Mouse (Mus musculus) neutrophil, adult 5-6 weeks (primary cell): ENCODE results near the gene Atp2b1. TPM values are rescaled to one million over a fixed set of nuclear protein-coding genes. Genes with fewer than 3 reads are reported as not detected.
"Not testable (repeated sequence)": the region's sequence is repeated elsewhere in the genome, so short reads cannot be mapped to it uniquely, and the experiment has no call there.

Experiments used
- ATAC-seq: fragments of 151-379, 151-347 bp; 2 replicates; pipeline ENCODE4 v1.8.0; 2017; ENCODE audit warnings: mild to moderate bottlenecking, moderate TSS enrichment; ENCODE audit not compliant: insufficient number of reproducible peaks, poor library complexity, low FRiP score, severe bottlenecking; ENCODE audit errors: extremely low read depth
- total RNA-seq: library from RNA; stranded (forward); fragments of 200-1000 nt; gene quantifications from 2 replicates; pipeline ENCODE4 v1.2.3, GENCODE M21; 2017

Gene Atp2b1
- total RNA-seq, 1 experiment from 2014 or later: 258 TPM

DNA sequence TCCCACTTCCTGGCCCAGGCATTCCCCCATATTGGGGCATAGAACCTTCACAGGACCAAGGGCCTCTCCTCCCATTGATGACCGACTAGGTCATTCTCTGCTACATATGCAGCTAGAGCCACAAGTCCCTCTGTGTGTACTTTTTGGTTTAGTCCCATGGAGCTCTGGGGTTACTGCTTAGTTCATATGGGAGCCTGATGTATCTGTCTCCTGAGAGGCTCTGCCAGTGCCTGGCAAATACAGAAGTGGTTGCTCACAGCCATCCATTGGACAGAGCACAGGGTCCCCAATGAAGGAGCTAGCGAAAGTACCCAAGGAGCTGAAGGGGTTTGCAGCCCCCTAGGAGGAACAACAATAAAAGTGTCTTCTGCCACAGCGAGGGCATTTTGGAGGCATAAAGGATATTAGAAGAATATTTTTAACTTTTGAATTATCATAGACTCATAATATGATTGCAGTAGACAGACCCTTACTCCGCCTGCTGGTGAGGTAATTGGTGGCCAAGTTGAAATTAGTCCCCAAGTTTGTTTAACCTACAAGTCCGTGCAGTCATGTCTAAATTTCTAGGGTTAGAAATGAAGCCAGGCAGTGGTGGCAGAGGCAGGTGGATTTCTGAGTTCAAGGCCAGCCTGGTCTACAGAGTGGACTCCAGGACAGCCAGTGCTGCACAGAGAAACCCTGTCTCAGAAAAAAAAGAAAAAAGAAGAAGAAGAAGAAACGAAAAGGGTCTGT lies 81.0 kb downstream of the Atp2b1 start:
- ATAC-seq: not testable (repeated sequence)

DNA sequence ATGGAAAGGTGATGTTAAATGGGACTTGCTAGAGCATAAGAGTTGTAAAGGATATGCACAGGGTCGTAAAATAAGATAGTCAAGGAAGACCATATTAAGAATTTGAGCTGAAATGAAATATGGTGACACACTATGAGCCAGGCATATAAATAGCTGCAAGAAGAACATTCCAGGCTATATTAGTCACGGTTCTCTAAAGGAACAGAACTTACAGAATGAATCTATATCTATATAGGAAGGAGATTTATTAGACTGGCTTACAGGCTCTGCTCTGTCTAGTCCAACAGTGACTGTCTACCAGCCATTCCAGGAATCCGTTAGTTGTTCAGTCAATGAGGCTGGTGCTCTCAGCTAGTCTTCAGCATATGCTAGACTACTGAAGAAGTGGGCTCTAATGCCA lies 90.7 kb downstream of the Atp2b1 start:
- ATAC-seq: no peak

DNA sequence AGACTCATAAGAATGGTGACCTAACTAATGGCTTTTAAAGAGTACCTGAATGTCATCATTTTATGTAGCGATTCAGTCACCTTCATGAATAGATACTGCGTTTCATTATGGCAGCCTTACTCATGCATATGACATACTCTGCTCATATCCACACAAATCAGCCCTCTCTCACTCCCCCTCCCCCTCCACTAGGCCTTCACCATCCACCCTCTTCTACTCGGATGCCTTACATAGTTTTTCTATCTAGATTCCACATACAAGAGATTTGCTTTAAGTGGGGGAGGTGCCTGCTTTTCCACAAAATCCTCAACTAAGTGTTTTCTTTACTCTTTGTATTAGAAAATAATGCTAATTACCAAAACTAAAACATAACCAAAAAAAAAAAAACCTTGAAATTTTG lies 96.9 kb downstream of the Atp2b1 start:
- no peak for ATAC-seq

GRCm38 (mm10) chr10:99012086-99012485 lies 97.9 kb downstream of the Atp2b1 start:
- ATAC-seq: no peak

DNA sequence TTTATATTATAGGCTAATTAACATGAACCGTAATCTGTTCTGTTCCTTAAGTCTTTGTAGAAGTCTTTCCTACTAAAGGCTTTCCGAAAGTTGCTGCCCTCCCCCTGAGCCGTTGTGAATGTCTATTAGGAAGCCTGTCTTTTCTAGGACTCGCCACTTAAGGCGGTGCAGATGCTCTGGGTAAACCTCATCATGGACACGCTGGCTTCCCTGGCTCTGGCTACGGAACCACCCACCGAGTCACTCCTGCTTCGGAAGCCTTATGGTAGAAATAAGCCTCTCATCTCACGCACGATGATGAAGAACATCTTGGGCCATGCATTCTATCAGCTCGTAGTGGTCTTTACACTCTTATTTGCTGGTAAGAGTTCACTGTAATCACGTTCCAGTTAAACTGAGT lies 100.5 kb downstream of the Atp2b1 start:
- no peak for ATAC-seq

- no peak for ATAC-seq
These were observed 102.8 kb downstream of the Atp2b1 start for GRCm38 (mm10) chr10:99016996-99017395.

DNA sequence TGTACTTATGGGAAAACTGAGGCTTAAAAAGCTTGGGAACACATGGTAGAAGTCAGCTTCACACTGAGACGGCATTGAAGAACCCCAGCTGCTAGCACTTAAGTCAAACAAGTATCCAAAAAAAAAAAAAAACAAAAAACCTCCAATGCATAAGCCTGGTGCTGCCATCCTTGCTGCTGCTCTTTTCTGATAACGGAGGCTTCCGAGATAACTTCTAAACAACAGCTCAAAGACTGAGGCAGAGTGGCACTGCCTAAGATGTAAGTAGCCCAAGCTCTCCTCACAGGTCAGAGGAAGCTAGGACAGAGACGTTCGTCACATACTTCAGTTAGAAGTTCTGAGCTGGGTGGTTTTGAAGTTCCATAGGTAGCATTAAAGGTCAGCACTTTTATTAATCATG lies 113.3 kb downstream of the Atp2b1 start:
- no peak for ATAC-seq

GRCm38 (mm10) chr10:99029844-99030243 lies 115.6 kb downstream of the Atp2b1 start:
- no peak for ATAC-seq

GRCm38 (mm10) chr10:99033830-99034828 lies 119.9 kb downstream of the Atp2b1 start:
- no peak for ATAC-seq

DNA sequence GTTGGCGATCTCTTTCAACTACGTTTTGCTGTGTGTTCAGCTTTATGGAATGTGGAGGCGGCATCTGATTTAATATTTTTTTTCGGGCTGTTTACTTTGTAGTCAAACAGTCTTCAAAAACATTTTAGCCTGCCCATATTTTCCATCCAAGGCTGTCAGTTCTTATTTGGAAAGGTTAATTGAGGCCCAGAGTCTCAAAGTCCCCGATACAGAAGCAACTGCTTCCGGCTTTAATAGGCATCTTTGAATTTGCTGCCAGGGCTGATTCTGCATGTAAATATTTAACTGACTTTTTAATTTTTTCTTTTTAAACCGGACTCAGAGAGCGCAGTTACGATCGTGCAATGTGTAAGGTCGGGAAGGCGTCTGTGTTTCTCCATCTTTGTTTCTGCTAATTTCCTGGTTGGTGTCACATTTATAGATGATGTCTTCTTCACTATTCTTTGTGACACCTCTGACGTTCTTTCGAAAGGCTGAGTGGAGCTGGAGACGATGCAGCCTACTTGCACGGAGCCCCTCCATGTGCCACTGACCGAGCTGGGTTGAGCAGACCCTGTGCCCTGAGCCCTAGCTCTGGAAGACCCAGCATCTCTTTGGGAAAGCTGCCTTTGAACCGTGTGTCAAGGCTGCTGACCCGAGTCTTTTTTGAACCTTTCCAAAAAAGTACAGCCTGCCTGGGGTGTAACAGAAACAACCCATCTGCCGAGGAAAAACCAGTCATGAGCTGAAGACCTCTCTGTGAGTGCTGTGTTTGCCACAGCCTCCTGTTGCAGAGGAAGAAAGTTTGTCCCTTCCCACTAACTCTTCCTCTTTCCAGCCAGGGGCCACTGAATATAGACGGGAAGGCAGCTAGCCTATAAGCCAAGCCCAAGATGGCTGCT lies 123.2 kb downstream of the Atp2b1 start:
- ATAC-seq: no peak

DNA sequence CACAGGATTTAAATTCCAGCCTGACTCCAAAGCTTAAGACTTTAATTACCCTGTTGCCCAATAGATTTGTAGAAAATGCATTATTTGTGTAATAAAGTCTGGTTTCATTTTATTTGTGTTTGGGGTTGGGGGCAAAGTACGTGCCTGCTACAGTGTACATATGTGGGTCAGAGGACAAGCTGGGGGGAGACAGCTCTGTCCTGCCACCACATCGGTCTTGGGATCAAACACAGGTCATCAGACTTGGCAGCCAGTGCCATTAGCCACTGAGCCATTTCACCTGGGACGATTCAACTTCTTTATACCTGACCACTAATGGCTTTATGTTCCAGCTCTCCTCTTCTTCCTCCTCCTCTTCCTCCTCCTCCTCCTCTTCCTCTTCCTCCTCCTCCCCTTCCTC lies 124.7 kb downstream of the Atp2b1 start:
- ATAC-seq: no peak

GRCm38 (mm10) chr10:99040171-99040570 lies 126.0 kb downstream of the Atp2b1 start:
- no peak for ATAC-seq

DNA sequence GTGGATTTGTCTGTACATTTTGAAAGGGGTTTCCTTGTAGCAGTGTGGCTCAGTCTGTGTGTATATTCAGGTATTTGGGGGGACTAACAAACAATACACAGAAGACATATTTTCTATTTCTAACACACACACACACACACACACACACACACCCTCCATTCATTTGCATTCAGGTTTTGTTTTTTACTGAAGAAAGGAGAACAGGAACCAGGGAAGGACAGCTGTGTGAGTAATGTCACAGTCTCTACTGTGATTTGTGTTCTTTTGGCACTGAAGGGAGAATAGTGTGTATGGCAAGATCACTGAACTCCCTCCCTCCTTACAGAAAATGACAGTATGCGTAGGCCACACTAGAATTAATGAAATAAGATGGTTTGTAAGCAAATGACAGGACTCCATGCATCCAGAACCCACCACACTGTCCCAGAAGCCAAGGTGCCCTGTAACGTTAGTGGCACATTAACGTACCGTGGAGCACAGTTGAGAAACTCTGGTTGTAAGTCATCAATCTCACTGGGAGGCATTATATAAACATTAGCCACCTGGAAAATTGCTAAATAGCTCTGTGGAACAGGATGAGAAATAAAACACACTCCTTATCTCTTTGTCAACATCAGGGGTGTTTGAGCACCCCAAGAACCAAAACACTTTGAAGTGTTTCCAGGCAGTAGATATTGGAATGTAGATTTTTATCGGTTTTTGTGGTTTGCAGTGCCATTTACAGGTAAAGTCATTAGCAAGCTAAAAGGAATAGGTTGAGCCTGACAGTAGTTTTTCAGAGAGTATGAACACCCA lies 132.7 kb downstream of the Atp2b1 start:
- ATAC-seq: no peak

DNA sequence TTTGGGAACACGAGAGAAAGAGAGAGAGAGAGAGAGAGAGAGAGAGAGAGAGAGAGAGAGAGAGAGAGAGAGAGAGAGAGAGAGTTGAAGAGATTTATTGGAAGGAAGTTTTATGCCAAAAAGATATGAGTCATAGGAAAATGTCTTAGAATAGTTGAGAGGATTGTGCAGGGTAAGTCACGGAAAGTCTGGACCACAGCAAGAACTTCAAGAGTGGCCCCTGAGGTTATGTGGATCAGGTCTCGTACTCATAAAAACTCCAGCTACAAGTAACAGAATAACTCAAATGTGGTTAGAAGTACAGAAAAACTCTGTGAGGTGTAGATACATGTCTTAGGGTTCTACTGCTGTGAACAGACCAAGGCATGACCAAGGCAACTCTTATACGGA lies 133.3 kb downstream of the Atp2b1 start:
- no peak for ATAC-seq

GRCm38 (mm10) chr10:99050093-99050492 lies 135.9 kb downstream of the Atp2b1 start:
- ATAC-seq: no peak

- ATAC-seq: no peak
These were observed 138.9 kb downstream of the Atp2b1 start for GRCm38 (mm10) chr10:99053111-99053510.

GRCm38 (mm10) chr10:99060588-99060987 lies 146.4 kb downstream of the Atp2b1 start:
- no peak for ATAC-seq

DNA sequence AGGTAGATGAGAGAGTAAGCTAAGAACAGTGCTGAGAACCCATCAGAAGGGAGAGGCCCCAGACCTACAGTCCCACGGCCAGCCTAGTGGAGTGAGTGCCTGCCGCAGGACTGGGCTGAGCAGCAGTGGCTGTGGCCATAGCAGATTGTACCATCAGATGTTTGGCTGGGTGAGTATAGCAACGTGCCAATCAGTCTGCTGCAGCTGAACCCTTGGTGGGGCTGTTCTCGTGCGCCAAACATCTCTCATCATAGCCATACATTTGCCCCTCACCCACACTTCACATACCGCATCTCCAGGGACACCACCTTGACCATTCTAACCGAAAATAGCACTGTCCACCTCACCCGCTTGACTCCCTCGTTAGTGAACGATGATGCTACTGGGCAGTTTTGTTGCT lies 147.2 kb downstream of the Atp2b1 start:
- ATAC-seq: no peak
